Mouse (Mus musculus): ENCODE results near the gene Itch.

DNA sequence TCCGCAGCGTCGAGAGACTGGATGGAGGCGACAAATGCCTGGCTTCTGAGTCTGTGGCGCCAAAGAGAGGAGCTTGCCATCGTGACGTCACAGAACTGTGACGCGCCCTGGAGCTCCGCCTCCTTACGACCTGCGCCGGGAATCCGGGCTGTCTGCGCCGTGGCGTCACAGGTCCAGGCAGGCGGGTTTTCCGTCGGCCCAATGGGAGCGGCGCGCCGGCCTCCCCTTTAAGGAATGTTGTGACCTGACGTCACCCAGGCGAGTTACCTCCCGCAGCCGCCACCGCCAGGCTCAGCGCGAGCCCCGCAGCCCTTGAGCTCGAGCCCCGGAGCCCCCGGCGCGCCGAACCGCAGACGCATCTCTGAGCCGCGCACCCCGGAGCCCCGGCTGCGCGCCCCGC is 142.9 kb downstream of the Itch start, which contains the start of gene Map1lc3a:
- TF ChIP-seq ZNF384 (IDR thresholded peaks at IDR 0.05; ENCODE audit: low read depth, low read length) (no peak), POLR2A (IDR thresholded peaks at IDR 0.05; ENCODE audit: control insufficient read depth in 1 of 2, insufficient read depth in 1 of 2, low read depth in 1 of 2, low read length in 2 of 2, poor library complexity in 1 of 2) (no peak), TAL1 (IDR thresholded peaks at IDR 0.05; ENCODE audit: low read length) (no peak), UBTF (IDR thresholded peaks at IDR 0.05; ENCODE audit: borderline replicate concordance, insufficient read depth, low read depth, low read length) (no peak), EP300 (IDR thresholded peaks at IDR 0.05; ENCODE audit: low read depth in 1 of 2, low read length in 2 of 2) (no peak), ZC3H11A (IDR thresholded peaks at IDR 0.05; ENCODE audit: low read depth, low read length) (no peak), ELF1 (IDR thresholded peaks at IDR 0.05; ENCODE audit: low read depth, low read length) (no peak), CTCF (IDR thresholded peaks at IDR 0.05 in 2 of 3, conservative IDR thresholded peaks at IDR 0.05 in 1 of 3; ENCODE audit: control insufficient read depth in 1 of 3, insufficient read depth in 1 of 3, low read depth in 2 of 3, low read length in 3 of 3, poor library complexity in 1 of 3, severe bottlenecking in 1 of 3) (no peak)
